Mouse (Mus musculus): ENCODE measurements around the gene Ebf3.

- TF ChIP-seq CTCF (IDR thresholded peaks at IDR 0.05; ENCODE audit: control insufficient read depth, insufficient read depth, low read length) (no peak), POLR2A (IDR thresholded peaks at IDR 0.05; ENCODE audit: borderline replicate concordance, control insufficient read depth, low read depth, low read length) (no peak)
These were observed 51.9 kb downstream of the Ebf3 start for GRCm38 (mm10) chr7:137262330-137262729.

Data from bone marrow, adult 2 months (tissue).